ENCODE assay signal across 17 mouse cellular contexts in genomic region chr10:51611969-51612682, GRCm38 (mm10). TPM values are rescaled to one million over a fixed set of nuclear protein-coding genes. Genes with fewer than 3 reads are reported as not detected.
"Had no signal": no experiment of that assay in that cellular context is flagged by ENCODE, and none has a peak within 500 bp of the region (broad histone marks: within the 10 kb centered on the region; RNA-seq: fewer than 3 reads in every experiment).

No protein-coding gene starts in this region.

- H3K36me3 ChIP-seq: limb, embryonic 12.5 days; liver, embryonic 13.5 days; midbrain, embryonic 12.5 days had no signal

- H3K9ac ChIP-seq: limb, embryonic 12.5 days; liver, embryonic 13.5 days; liver, postnatal 0 days; midbrain, embryonic 12.5 days had no signal

- H3K4me3 ChIP-seq: layer of hippocampus, adult 2 months; limb, embryonic 12.5 days; liver, embryonic 13.5 days; megakaryocyte, embryonic 14.5 days; midbrain, embryonic 12.5 days had no signal

- H3K27me3 ChIP-seq: limb, embryonic 12.5 days; liver, embryonic 13.5 days; megakaryocyte, embryonic 14.5 days; midbrain, embryonic 12.5 days had no signal

- H3K9me3 ChIP-seq: limb, embryonic 12.5 days; liver, embryonic 13.5 days; megakaryocyte, embryonic 14.5 days; midbrain, embryonic 12.5 days had no signal

- ATAC-seq: liver, postnatal 0 days had no signal

- H3K4me2 ChIP-seq: limb, embryonic 12.5 days; liver, embryonic 13.5 days; midbrain, embryonic 12.5 days had no signal

- DNase-seq: kidney, adult 9 months; kidney, postnatal 36 days; liver; liver, embryonic 13.5 days; liver, postnatal 0 days; right cerebral cortex, postnatal 14 days; thymus, postnatal 36 days had no signal

- H3K27ac ChIP-seq: kidney, postnatal 0 days; layer of hippocampus, adult 2 months; limb, embryonic 12.5 days; liver, embryonic 13.5 days; macrophage; midbrain, embryonic 12.5 days had no signal

- H3K4me1 ChIP-seq: limb, embryonic 12.5 days; liver, embryonic 13.5 days; megakaryocyte, embryonic 14.5 days; midbrain, embryonic 12.5 days had no signal

RNA-seq across cellular contexts. Expression of gene Gprc6a, which starts 19.1 kb away (rescaled TPM):
- polyA plus RNA-seq: intestine, embryonic 14.5 days; limb, embryonic 12.5 days; liver, embryonic 13.5 days; macrophage; midbrain, embryonic 12.5 days; midbrain, postnatal 0 days; neural tube, embryonic 14.5 days; small intestine, adult 2 months had no signal

RNA-seq across cellular contexts. Expression of gene Fam162b, which starts 21.8 kb away (rescaled TPM):
- polyA plus RNA-seq: liver, embryonic 13.5 days; liver, postnatal 0 days; macrophage had no signal
